Mouse (Mus musculus) myocyte (in vitro differentiated cells): ENCODE data around the gene Gm20388. TPM values are rescaled to one million over a fixed set of nuclear protein-coding genes. Genes with fewer than 3 reads are reported as not detected.
"Not testable (repeated sequence)": the region's sequence is repeated elsewhere in the genome, so short reads cannot be mapped to it uniquely, and the experiment has no call there.

Experiments used
- H3K27me3 ChIP-seq: one replicate; pipeline ENCODE4 v1.6.1; 2011; ENCODE audit not compliant: control insufficient read depth, insufficient read depth, insufficient read length
- H3K36me3 ChIP-seq: one replicate; pipeline ENCODE4 v1.6.1; 2011; ENCODE audit not compliant: control insufficient read depth, insufficient read depth
- H3K4me2 ChIP-seq: one replicate; pipeline ENCODE4 v1.6.1; 2011; ENCODE audit warnings: low read depth, control low read depth
- H3K4me3 ChIP-seq: one replicate; pipeline ENCODE4 v1.5.1; 2011; ENCODE audit warnings: mild to moderate bottlenecking, control low read depth, moderate library complexity
- H3K79me2 ChIP-seq: one replicate; pipeline ENCODE4 v1.6.1; 2011; ENCODE audit not compliant: control insufficient read depth, insufficient read depth
- H3ac ChIP-seq: one replicate; pipeline ENCODE4 v1.6.1; 2011; ENCODE audit not compliant: control insufficient read depth, insufficient read length
- CEBPB ChIP-seq: IDR thresholded peaks from 2 replicates; pipeline ENCODE4 v1.6.1; 2011; ENCODE audit warnings: mild to moderate bottlenecking, moderate library complexity; ENCODE audit not compliant: poor library complexity, insufficient read depth, severe bottlenecking
- E2F4 ChIP-seq: IDR thresholded peaks from one replicate; pipeline ENCODE4 v1.6.1; 2011; ENCODE audit warnings: mild to moderate bottlenecking, control low read depth, moderate library complexity; ENCODE audit not compliant: insufficient read depth
- MAX ChIP-seq: IDR thresholded peaks from one replicate; pipeline ENCODE4 v1.6.1; 2011; ENCODE audit warnings: low read depth, mild to moderate bottlenecking, control low read depth
- MYOD1 ChIP-seq, 3 experiments: IDR thresholded peaks; one replicate each; pipeline ENCODE4 v1.6.1; 2011; ENCODE audit warnings: control low read depth in 2 of 3, low read depth in 2 of 3, mild to moderate bottlenecking in 2 of 3, moderate library complexity in 1 of 3; ENCODE audit not compliant: insufficient read length in 2 of 3, control insufficient read depth in 1 of 3
- MYOG ChIP-seq, 3 experiments: IDR thresholded peaks; one replicate each; pipeline ENCODE4 v1.6.1; 2011; ENCODE audit warnings: control low read depth in 2 of 3, low read depth in 2 of 3, mild to moderate bottlenecking in 2 of 3; ENCODE audit not compliant: insufficient read length in 2 of 3, control insufficient read depth in 1 of 3, insufficient read depth in 1 of 3
- POLR2A ChIP-seq: IDR thresholded peaks from one replicate; pipeline ENCODE4 v1.6.1; 2011; ENCODE audit warnings: low read depth, mild to moderate bottlenecking, control low read depth, moderate library complexity; ENCODE audit not compliant: insufficient read length
- POLR2AphosphoS2 ChIP-seq: IDR thresholded peaks from one replicate; pipeline ENCODE4 v1.6.1; 2011; ENCODE audit warnings: low read depth, control low read depth; ENCODE audit not compliant: insufficient read length
- REST ChIP-seq: IDR thresholded peaks from one replicate; pipeline ENCODE4 v1.6.1; 2011; ENCODE audit warnings: mild to moderate bottlenecking, control low read depth, moderate library complexity; ENCODE audit not compliant: insufficient read depth, insufficient read length
- SRF ChIP-seq: IDR thresholded peaks from one replicate; pipeline ENCODE4 v1.6.1; 2011; ENCODE audit warnings: low read depth; ENCODE audit not compliant: control insufficient read depth, insufficient read length
- TCF12 ChIP-seq: IDR thresholded peaks from one replicate; pipeline ENCODE4 v1.6.1; 2011; ENCODE audit warnings: mild to moderate bottlenecking, control low read depth; ENCODE audit not compliant: poor library complexity, insufficient read depth, severe bottlenecking
- TCF3 ChIP-seq: IDR thresholded peaks from one replicate; pipeline ENCODE4 v1.6.1; 2011; ENCODE audit warnings: low read depth, control low read depth; ENCODE audit not compliant: insufficient read length
- USF1 ChIP-seq: IDR thresholded peaks from one replicate; pipeline ENCODE4 v1.6.1; 2011; ENCODE audit warnings: low read depth, mild to moderate bottlenecking, control low read depth, moderate library complexity
- polyA plus RNA-seq: library from polyadenylated mRNA; unstranded; fragments of >200 nt; fragmentation: generic; extraction: Trizol; gene quantifications from one replicate; pipeline ENCODE4 v1.2.1, GENCODE M21; 2012; ENCODE audit warnings: missing spikeins

Gene Gm20388
- polyA plus RNA-seq, 1 experiment: 15.3 TPM

- Histone ChIP-seq H3K4me3 (no peak overlapping the region), H3ac (no peak overlapping the region), H3K4me2 (no peak overlapping the region), H3K27me3 (no peaks in the 10 kb centered on the region), H3K79me2 (peaks cover 29% of the 10 kb centered on the region), H3K36me3 (peaks cover 7% of the 10 kb centered on the region)
- TF ChIP-seq MAX (no peak), TCF12 (no peak), MYOG (IDR thresholded peaks at IDR 0.05; ENCODE audit: control insufficient read depth in 1 of 3, insufficient read depth in 1 of 3, insufficient read length in 2 of 3, low read depth in 2 of 3) (no peak), USF1 (no peak), REST (no peak), MYOD1 (IDR thresholded peaks at IDR 0.05; ENCODE audit: control insufficient read depth in 1 of 3, insufficient read length in 2 of 3, low read depth in 2 of 3) (no peak), CEBPB (no peak), SRF (no peak), TCF3 (no peak), POLR2A (no peak), E2F4 (no peak), POLR2AphosphoS2 (no peak)
These were observed 2662.1 kb downstream of the Gm20388 start for GRCm38 (mm10) chr8:122572751-122573150.

DNA sequence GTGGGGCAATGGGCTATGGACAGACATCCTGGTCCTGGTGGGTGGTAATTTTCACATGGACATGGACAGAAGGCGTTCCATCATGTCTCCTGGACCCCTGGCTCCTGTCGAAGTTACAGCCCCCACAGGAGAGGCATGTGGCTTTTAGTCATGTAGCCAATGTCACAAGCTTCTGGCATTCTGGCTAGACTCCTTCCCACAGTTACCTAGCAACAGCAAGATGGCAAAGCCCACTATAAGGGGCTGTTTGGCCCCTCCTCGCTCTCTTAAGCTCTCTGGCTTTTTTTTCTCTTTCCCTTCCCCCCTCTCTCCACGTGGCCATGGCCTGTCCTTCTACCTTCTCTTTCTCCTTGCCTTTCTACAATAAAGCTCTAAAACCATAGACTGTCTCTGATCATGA, 2662.5 kb downstream of the Gm20388 start:
- not testable (repeated sequence) for H3K4me3 ChIP-seq, H3K27me3 ChIP-seq, H3K36me3 ChIP-seq, H3K4me2 ChIP-seq, H3ac ChIP-seq
- peaks cover 29% of the 10 kb centered on the region for H3K79me2 ChIP-seq

DNA sequence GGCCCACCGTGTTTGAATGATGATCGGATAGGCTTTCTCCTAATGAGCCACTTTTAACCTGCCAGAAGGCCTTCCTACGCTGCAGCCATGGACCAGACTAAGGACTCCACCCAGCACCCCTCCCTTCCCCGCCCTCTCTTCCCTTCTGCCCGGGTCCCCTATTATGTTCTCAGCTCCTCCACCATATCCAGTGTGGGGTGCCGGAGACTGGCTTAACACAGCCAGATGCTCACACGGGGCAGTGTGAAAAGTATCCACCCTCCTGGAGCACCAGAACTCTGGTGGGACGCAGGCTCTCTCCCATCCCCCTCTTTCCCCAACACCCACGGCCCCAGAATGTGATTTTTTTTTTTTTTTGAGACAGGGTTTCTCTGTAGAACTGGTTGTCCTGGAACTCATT, 2662.9 kb downstream of the Gm20388 start:
- Histone ChIP-seq H3ac (no peak overlapping the region), H3K36me3 (peaks cover 7% of the 10 kb centered on the region), H3K79me2 (peaks cover 26% of the 10 kb centered on the region), H3K27me3 (no peaks in the 10 kb centered on the region), H3K4me2 (no peak overlapping the region), H3K4me3 (no peak overlapping the region)
- no peak for TF ChIP-seq TCF12
- no peak for TF ChIP-seq CEBPB
- TF ChIP-seq MAX: no peak
- no peak for TF ChIP-seq TCF3
- no peak for TF ChIP-seq E2F4
- no peak for TF ChIP-seq MYOG (IDR thresholded peaks at IDR 0.05; ENCODE audit: control insufficient read depth in 1 of 3, insufficient read depth in 1 of 3, insufficient read length in 2 of 3, low read depth in 2 of 3)
- TF ChIP-seq MYOD1 (IDR thresholded peaks at IDR 0.05; ENCODE audit: control insufficient read depth in 1 of 3, insufficient read length in 2 of 3, low read depth in 2 of 3): no peak
- no peak for TF ChIP-seq REST
- TF ChIP-seq USF1: no peak

DNA sequence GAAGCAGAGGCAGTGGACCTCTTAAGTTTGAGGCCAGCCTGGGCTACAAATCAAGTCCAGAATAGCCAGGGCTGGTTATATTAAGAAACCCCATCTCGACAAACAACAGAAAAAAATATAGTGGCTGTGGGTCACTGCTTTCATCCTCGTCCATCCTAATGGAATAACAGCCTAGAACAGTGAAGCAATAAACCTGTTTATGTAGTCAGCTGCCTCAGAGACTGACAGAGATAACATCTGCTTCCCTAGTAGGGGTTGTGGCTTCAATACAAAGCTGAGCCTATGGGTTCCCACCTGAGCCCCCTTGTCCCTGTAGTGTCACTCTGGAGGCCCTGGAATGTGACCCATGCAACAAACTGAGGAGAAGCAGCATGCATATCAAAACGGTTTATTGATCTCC, 2663.6 kb downstream of the Gm20388 start:
- H3ac ChIP-seq: no peak overlapping the region
- no peak overlapping the region for H3K4me3 ChIP-seq
- TF ChIP-seq USF1: no peak
- no peak for TF ChIP-seq POLR2A
- no peak for TF ChIP-seq SRF
- no peak overlapping the region for H3K4me2 ChIP-seq
- peaks cover 20% of the 10 kb centered on the region for H3K79me2 ChIP-seq
- no peaks in the 10 kb centered on the region for H3K27me3 ChIP-seq
- H3K36me3 ChIP-seq: peaks cover 7% of the 10 kb centered on the region

DNA sequence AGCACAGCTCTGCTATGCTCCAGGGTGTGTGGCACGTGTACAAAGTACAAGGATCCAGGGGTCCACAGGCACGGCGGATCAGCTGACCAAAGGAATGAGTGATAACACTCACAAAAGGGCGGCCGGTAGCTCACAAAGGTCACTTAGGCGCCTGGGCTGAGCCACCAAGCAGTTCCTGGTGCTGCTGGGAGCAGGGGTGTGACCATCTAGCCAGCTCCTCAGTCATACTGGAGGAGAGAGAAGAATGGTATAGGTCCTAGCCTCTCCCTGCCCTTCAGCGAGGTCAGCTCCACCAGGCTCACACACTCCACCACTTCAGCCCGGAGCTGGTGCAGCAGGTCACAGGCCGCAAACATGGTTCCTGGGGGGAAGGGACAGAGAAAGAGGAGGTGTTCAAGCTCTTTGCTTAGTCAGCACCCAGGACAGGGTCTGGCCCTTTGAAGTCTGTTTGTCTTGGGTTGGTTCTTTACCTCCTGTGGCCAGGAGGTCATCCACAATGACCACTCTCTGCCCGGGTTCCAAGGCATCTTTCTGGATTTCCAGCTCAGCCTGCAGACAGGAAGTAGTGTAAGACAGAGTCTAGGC, 2664.1 kb downstream of the Gm20388 start:
- Histone ChIP-seq H3K79me2 (peaks cover 16% of the 10 kb centered on the region), H3K4me3 (peak overlapping the region; percentile 45), H3K36me3 (peaks cover 5% of the 10 kb centered on the region), H3ac (no peak overlapping the region), H3K4me2 (no peak overlapping the region), H3K27me3 (no peaks in the 10 kb centered on the region)
- TF ChIP-seq TCF3 (no peak), POLR2AphosphoS2 (peak; percentile 15), E2F4 (no peak)

- H3K4me3 ChIP-seq: peak overlapping the region; percentile 45
- no peaks in the 10 kb centered on the region for H3K27me3 ChIP-seq
- TF ChIP-seq MYOG (IDR thresholded peaks at IDR 0.05; ENCODE audit: control insufficient read depth in 1 of 3, insufficient read depth in 1 of 3, insufficient read length in 2 of 3, low read depth in 2 of 3) (no peak), MYOD1 (IDR thresholded peaks at IDR 0.05; ENCODE audit: control insufficient read depth in 1 of 3, insufficient read length in 2 of 3, low read depth in 2 of 3) (no peak), TCF12 (no peak), REST (no peak), POLR2AphosphoS2 (no peak), CEBPB (no peak), MAX (no peak), USF1 (no peak)
- H3K4me2 ChIP-seq: peak overlapping the region; percentile 84
- H3ac ChIP-seq: no peak overlapping the region
- H3K79me2 ChIP-seq: peaks cover 11% of the 10 kb centered on the region
- peaks cover 3% of the 10 kb centered on the region for H3K36me3 ChIP-seq
These were observed 2664.6 kb downstream of the Gm20388 start for GRCm38 (mm10) chr8:122575286-122575685.
